Mouse (Mus musculus) CH12.LX (cell line): ENCODE results near the gene Stam. TPM values are rescaled to one million over a fixed set of nuclear protein-coding genes. Genes with fewer than 3 reads are reported as not detected.

Source experiments
- DNase-seq: peaks from one replicate; pipeline ENCODE4 v3.0.0-alpha.2; 2013; ENCODE audit errors: extremely low read depth
- H3K27ac ChIP-seq: 2 replicates; pipeline ENCODE4 v1.5.1; 2012; ENCODE audit warnings: low read depth, mild to moderate bottlenecking, control low read depth, moderate library complexity; ENCODE audit not compliant: insufficient read depth
- H3K27me3 ChIP-seq: replicated peaks from 2 replicates; pipeline ENCODE3; 2012; ENCODE audit warnings: inconsistent platforms
- H3K36me3 ChIP-seq, 2 experiments: replicated peaks in 1 of 2; 2 replicates each; pipeline versions ENCODE3 to v1.6.1; 2012; ENCODE audit warnings: inconsistent platforms in 1 of 2, low read length in 1 of 2, mild to moderate bottlenecking in 1 of 2, mixed read lengths in 1 of 2, moderate library complexity in 1 of 2; ENCODE audit not compliant: control insufficient read depth in 1 of 2, insufficient read depth in 1 of 2
- H3K4me1 ChIP-seq, 2 experiments: 2 replicates each; pipeline ENCODE4 v1.6.1; 2012; ENCODE audit warnings: inconsistent platforms in 1 of 2, moderate library complexity in 1 of 2; ENCODE audit not compliant: insufficient read depth in 2 of 2, control insufficient read depth in 1 of 2
- H3K4me2 ChIP-seq: 2 replicates; pipeline ENCODE4 v1.6.1; 2012; ENCODE audit warnings: low read depth, mild to moderate bottlenecking, control low read depth; ENCODE audit not compliant: poor library complexity, insufficient read depth, severe bottlenecking
- H3K4me3 ChIP-seq, 3 experiments: fragments of 150-350 bp in 1 of 3; sonication (generic) in 1 of 3; replicated peaks in 1 of 3; 2 replicates each; pipeline versions ENCODE3 to v1.5.1; 2011 to 2012; ENCODE audit warnings: low read depth in 2 of 3, low read length in 2 of 3, mild to moderate bottlenecking in 2 of 3, moderate library complexity in 2 of 3, control low read depth in 1 of 3, improper control_type of control experiment in 1 of 3, inconsistent platforms in 1 of 3, mixed read lengths in 1 of 3; ENCODE audit not compliant: poor library complexity in 1 of 3
- H3K79me2 ChIP-seq: replicated peaks from 2 replicates; pipeline ENCODE4 v1.6.1; 2012; ENCODE audit warnings: mild to moderate bottlenecking, moderate library complexity; ENCODE audit not compliant: control insufficient read depth, poor library complexity, insufficient read depth, severe bottlenecking; ENCODE audit errors: extremely low read depth
- H3K9ac ChIP-seq: 2 replicates; pipeline ENCODE4 v1.6.1; 2012; ENCODE audit warnings: low read depth, mild to moderate bottlenecking, control low read depth, moderate library complexity; ENCODE audit not compliant: insufficient read depth
- H3K9me3 ChIP-seq: replicated peaks from 2 replicates; pipeline ENCODE3; 2012; ENCODE audit warnings: low read length, inconsistent platforms, mixed read lengths
- CHD1 ChIP-seq: IDR thresholded peaks from 2 replicates; pipeline ENCODE4 v1.6.1; 2012; ENCODE audit warnings: low read depth, low read length, improper control_type of control experiment, inconsistent platforms
- CHD2 ChIP-seq: IDR thresholded peaks from 2 replicates; pipeline ENCODE4 v1.6.1; 2011; ENCODE audit warnings: low read length, improper control_type of control experiment
- CTCF ChIP-seq, 2 experiments: IDR thresholded peaks in 1 of 2; conservative IDR thresholded peaks in 1 of 2; 2 replicates each; pipeline ENCODE4 v1.5.1; 2011 to 2012; ENCODE audit warnings: low read depth in 2 of 2, low read length in 2 of 2, improper control_type of control experiment in 1 of 2, inconsistent platforms in 1 of 2, mild to moderate bottlenecking in 1 of 2, moderate library complexity in 1 of 2
- E2F4 ChIP-seq: IDR thresholded peaks from 2 replicates; pipeline ENCODE4 v1.6.1; 2011; ENCODE audit warnings: low read depth, low read length, improper control_type of control experiment; ENCODE audit not compliant: insufficient replicate concordance
- EP300 ChIP-seq: IDR thresholded peaks from 2 replicates; pipeline ENCODE4 v1.6.1; 2011; ENCODE audit warnings: low read length, improper control_type of control experiment
- GABPA ChIP-seq: IDR thresholded peaks from 2 replicates; pipeline ENCODE4 v1.6.1; 2012; ENCODE audit warnings: low read depth, low read length, improper control_type of control experiment, inconsistent platforms; ENCODE audit not compliant: insufficient replicate concordance
- IRF4 ChIP-seq: IDR thresholded peaks from 2 replicates; pipeline ENCODE4 v1.6.1; 2014; ENCODE audit warnings: low read depth, mild to moderate bottlenecking, inconsistent platforms, low read length, improper control_type of control experiment
- KAT2A ChIP-seq: IDR thresholded peaks from 2 replicates; pipeline ENCODE4 v1.6.1; 2012; ENCODE audit warnings: low read length, improper control_type of control experiment, inconsistent platforms; ENCODE audit not compliant: insufficient replicate concordance
- MAFK ChIP-seq: IDR thresholded peaks from 2 replicates; pipeline ENCODE4 v1.6.1; 2011; ENCODE audit warnings: low read length, improper control_type of control experiment; ENCODE audit not compliant: insufficient replicate concordance
- MAX ChIP-seq: IDR thresholded peaks from 2 replicates; pipeline ENCODE4 v1.6.1; 2011; ENCODE audit warnings: low read length, improper control_type of control experiment
- MAZ ChIP-seq: IDR thresholded peaks from 2 replicates; pipeline ENCODE4 v1.6.1; 2012; ENCODE audit warnings: low read depth, mild to moderate bottlenecking, inconsistent platforms, low read length, improper control_type of control experiment, moderate library complexity
- PAX5 ChIP-seq: IDR thresholded peaks from 2 replicates; pipeline ENCODE4 v1.6.1; 2012; ENCODE audit warnings: low read length, inconsistent platforms, mixed read lengths
- POLR2A ChIP-seq: IDR thresholded peaks from 2 replicates; pipeline ENCODE4 v1.6.1; 2011; ENCODE audit warnings: low read depth, mild to moderate bottlenecking, improper control_type of control experiment, low read length
- POLR2AphosphoS2 ChIP-seq: IDR thresholded peaks from 2 replicates; pipeline ENCODE4 v1.6.1; 2011; ENCODE audit warnings: low read depth, low read length, improper control_type of control experiment
- RCOR1 ChIP-seq: conservative IDR thresholded peaks from 2 replicates; pipeline ENCODE4 v1.6.1; 2012; ENCODE audit warnings: low read depth, mild to moderate bottlenecking, inconsistent platforms, low read length, improper control_type of control experiment
- SMC3 ChIP-seq: IDR thresholded peaks from 2 replicates; pipeline ENCODE4 v1.6.1; 2011; ENCODE audit warnings: low read depth, low read length, improper control_type of control experiment
- TBP ChIP-seq: conservative IDR thresholded peaks from 2 replicates; pipeline ENCODE4 v1.6.1; 2011; ENCODE audit warnings: low read depth, low read length, improper control_type of control experiment
- USF1 ChIP-seq: IDR thresholded peaks from 2 replicates; pipeline ENCODE4 v1.6.1; 2014; ENCODE audit warnings: low read depth, mild to moderate bottlenecking, inconsistent platforms, low read length, improper control_type of control experiment
- ZKSCAN1 ChIP-seq: IDR thresholded peaks from 2 replicates; pipeline ENCODE4 v1.6.1; 2012; ENCODE audit warnings: low read depth, inconsistent platforms, low read length, improper control_type of control experiment, borderline replicate concordance
- ZMIZ1 ChIP-seq: IDR thresholded peaks from 2 replicates; pipeline ENCODE4 v1.6.1; 2012; ENCODE audit warnings: low read depth, mild to moderate bottlenecking, inconsistent platforms, low read length, improper control_type of control experiment
- dilution Hi-C: fragments of 300-500 bp; cut with MboI; formaldehyde crosslinking; loops from 2 replicates; pipeline ENCODE4 v1.14.3; 2020; ENCODE audit warnings: low sequenced_read_pairs; ENCODE audit not compliant: extremely low pct_unique_long_range_greater_than_20kb, extremely low pct_ligation_motif_present
- in situ Hi-C: fragments of 300-500 bp; cut with MboI; formaldehyde crosslinking; loops from 3 replicates; pipeline ENCODE4 v1.14.3; 2019; ENCODE audit warnings: low sequenced_read_pairs, low pct_ligation_motif_present, low pct_unique_long_range_greater_than_20kb, mixed read lengths
- polyA plus RNA-seq: library from polyadenylated mRNA; unstranded; fragments of >175 nt; gene quantifications from 2 replicates; pipeline ENCODE4 v1.2.1, GENCODE M21; 2012; ENCODE audit warnings: low read depth; ENCODE audit not compliant: insufficient read length
- total RNA-seq, 2 experiments: library from RNA; depleted of rRNA; stranded (reverse); fragments of 300-350 nt in 1 of 2; fragments of >200 nt in 1 of 2; gene quantifications; 2 replicates each; pipeline ENCODE4 v1.2.3; 2012 to 2014

The Stam gene
- total and polyA plus RNA-seq, 3 experiments: 13.5 to 21.4 (median 15.1) TPM

DNA sequence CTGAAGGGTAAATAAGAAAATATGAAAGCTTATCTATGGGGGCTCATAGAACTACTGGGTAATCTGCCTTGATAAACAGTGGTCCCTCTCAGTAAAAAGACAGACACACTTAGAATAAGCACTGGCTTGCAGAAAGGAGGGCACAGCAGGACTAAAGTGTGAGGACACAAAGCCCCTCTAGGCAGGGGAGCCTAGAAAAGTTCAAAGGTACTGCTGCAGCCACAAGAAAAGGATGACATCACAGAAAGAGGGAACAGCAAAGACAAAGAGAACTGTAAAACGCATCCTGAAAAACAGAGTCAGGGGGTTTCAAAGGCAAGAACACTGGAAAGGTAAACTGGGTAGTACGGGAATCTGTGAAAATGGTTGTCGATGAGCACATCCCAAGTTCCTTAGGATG lies 20.3 kb upstream of the Stam start:
- no peaks in the 10 kb centered on the region for H3K36me3 ChIP-seq
- TF ChIP-seq POLR2AphosphoS2: no peak
- TF ChIP-seq SMC3: no peak
- no peak for TF ChIP-seq USF1
- no peak for TF ChIP-seq RCOR1
- no peak for TF ChIP-seq MAZ
- TF ChIP-seq MAX: no peak
- no peak for TF ChIP-seq E2F4
- TF ChIP-seq IRF4: no peak
- TF ChIP-seq PAX5: no peak
- no peak for TF ChIP-seq CTCF (conservative IDR thresholded peaks at IDR 0.05 in 1 of 2, IDR thresholded peaks at IDR 0.05 in 1 of 2; ENCODE audit: low read depth in 2 of 2, low read length in 2 of 2)
- TF ChIP-seq GABPA: no peak
- no peak for TF ChIP-seq TBP
- TF ChIP-seq KAT2A: no peak
- no peak for TF ChIP-seq CHD1
- in situ Hi-C loops: loop anchor here (10.0 kb wide), 1 partner anchor 81 kb away; no protein-coding TSS in a partner anchor
- H3K4me1 ChIP-seq: peaks cover 0 to 4% of the 10 kb centered on the region in 2 experiments; a peak in 2 of 4 replicates
- H3K79me2 ChIP-seq: no peaks in the 10 kb centered on the region; the same call in 1 of the 2 replicates
- no peaks in the 10 kb centered on the region for H3K9me3 ChIP-seq
- dilution Hi-C loops: no loop called here
- no peak overlapping the region for H3K4me2 ChIP-seq
- H3K27ac ChIP-seq: no peak overlapping the region
- no peak for DNase-seq
- peaks cover 6% of the 10 kb centered on the region for H3K27me3 ChIP-seq
- H3K9ac ChIP-seq: no peak overlapping the region
- H3K4me3 ChIP-seq: no peak overlapping the region

DNA sequence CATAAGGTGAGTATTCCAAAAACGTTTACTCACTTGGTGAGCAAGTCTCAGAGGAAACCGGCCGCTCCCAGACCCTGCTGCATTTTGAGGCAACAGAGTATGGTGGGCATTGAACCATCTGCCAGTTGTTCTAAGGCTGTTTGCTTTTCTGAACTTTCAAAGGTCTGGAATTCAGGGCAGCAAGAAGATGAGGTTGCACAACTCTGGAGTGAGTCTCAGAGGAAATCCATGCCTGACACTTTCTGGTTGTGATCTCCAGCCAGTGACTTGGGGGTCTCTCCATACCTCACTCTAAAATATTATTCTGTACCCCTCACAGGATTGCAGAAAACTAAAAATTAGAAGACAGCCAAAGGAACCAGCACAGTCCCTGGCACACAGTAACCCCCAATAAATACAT lies 19.7 kb upstream of the Stam start:
- Histone ChIP-seq H3K36me3 (no peaks in the 10 kb centered on the region), H3K27me3 (peaks cover 6% of the 10 kb centered on the region), H3K9ac (no peak overlapping the region; the same call in 1 of the 2 replicates), H3K4me2 (no peak overlapping the region), H3K9me3 (no peaks in the 10 kb centered on the region), H3K4me3 (no peak overlapping the region), H3K4me1 (peaks cover 0 to 4% of the 10 kb centered on the region in 2 experiments; a peak in 2 of 4 replicates), H3K27ac (no peak overlapping the region), H3K79me2 (no peaks in the 10 kb centered on the region; the same call in 1 of the 2 replicates)
- DNase-seq: no peak
- dilution Hi-C loops: no loop called here
- TF ChIP-seq MAFK (no peak), CHD2 (no peak), MAZ (no peak), EP300 (no peak), ZKSCAN1 (no peak), POLR2A (no peak), ZMIZ1 (no peak), GABPA (no peak)
- in situ Hi-C loops: loop anchor here (10.0 kb wide), 1 partner anchor 81 kb away; no protein-coding TSS in a partner anchor
